Mouse (Mus musculus): Measurements from ENCODE around the gene Phgdh. TPM values are rescaled to one million over a fixed set of nuclear protein-coding genes. Genes with fewer than 3 reads are reported as not detected.
"Not testable (repeated sequence)": the region's sequence is repeated elsewhere in the genome, so short reads cannot be mapped to it uniquely, and the experiment has no call there.

Gene Phgdh
- polyA plus RNA-seq (2012; rRNA removed) = 114 and 121 TPM in 2 replicates
- 207 and 218 TPM in 2 replicates for polyA plus RNA-seq (2014; fragmentation: Nextera tagmentation; extraction: Ambion mirVana)

DNA sequence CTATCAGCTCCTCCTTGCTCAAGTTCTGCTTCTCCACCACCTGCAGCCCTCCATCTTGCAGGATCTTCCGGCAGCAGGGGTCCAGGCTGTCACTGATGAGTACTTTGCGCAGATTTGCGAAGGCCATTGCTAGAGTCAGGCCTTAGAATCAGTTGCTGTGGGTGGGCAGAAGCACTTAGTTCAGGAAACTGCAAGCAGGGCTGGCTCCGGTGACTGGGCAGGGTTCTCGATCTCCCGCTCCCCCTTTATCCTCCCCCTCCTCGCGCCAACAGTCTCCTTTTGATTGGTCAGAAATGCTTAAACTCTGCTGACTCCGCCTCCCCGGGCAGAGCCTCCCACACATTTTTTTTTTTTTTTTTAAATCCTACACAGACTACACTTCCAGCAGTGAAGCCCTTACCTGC lies at the start of gene Phgdh:
Gene Phgdh, minus strand, starts transcription at position 285 of the 404 bp plus-strand sequence.
- H3K27ac ChIP-seq; H3K27me3 ChIP-seq (ENCODE audit: control insufficient read depth, insufficient read depth, low read length); H3K9me3 ChIP-seq (ENCODE audit: control insufficient read depth, low read length); H3K36me3 ChIP-seq (replicated peaks; ENCODE audit: control insufficient read depth, insufficient read depth, low read depth): not testable (repeated sequence)
- peak; percentile 62 for ATAC-seq (ENCODE audit: insufficient read depth)
- peak within 1 kb of the TSS; percentile 86 for H3K4me2 ChIP-seq (ENCODE audit: low read depth)
- H3K9ac ChIP-seq (replicated peaks) = peak within 1 kb of the TSS; percentile 69
- WGBS (ENCODE audit: insufficient replicate concordance) = 0% methylated on average over 10 of the region's 10 CpGs
- DNase-seq (ENCODE audit: low read depth in 3 of 3, low spot score in 3 of 3) = peak; percentile 52 to 55 (median 55)
- H3K4me3 ChIP-seq (ENCODE audit: insufficient read depth in 1 of 2, low read depth in 2 of 2, low read length in 2 of 2) = peak within 1 kb of the TSS; percentile 69 to 73
- peaks cover 5 to 34% of the 10 kb centered on the region in 2 experiments for H3K4me1 ChIP-seq (replicated peaks; ENCODE audit: control insufficient read depth in 2 of 2, insufficient read depth in 2 of 2, low read length in 1 of 2)

DNA sequence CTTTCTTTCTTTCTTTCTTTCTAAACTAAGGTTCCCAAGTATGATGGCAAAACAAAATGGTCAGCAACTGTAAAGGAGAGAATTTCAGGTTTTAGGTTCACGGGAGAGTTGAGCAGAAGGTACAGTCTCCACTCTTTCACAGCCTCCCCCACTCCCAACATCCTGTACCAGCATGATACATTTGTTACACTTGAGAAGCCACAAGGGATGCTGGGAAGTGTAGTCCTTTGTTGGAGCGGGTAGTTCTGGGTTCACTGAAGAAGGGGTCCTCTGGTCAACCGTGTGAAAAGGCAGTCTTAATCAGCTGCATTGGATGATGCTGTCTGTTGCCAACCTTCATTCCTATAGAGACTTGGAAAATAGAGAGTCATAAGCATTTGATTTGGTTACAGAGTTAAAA lies 49.5 kb upstream of the Phgdh start:
- Histone ChIP-seq H3K4me3 (ENCODE audit: insufficient read depth in 1 of 2, low read depth in 2 of 2, low read length in 2 of 2) (no peak overlapping the region), H3K4me2 (ENCODE audit: low read depth) (no peak overlapping the region), H3K27me3 (ENCODE audit: control insufficient read depth, insufficient read depth, low read length) (no peaks in the 10 kb centered on the region), H3K36me3 (replicated peaks; ENCODE audit: control insufficient read depth, insufficient read depth, low read depth) (no peaks in the 10 kb centered on the region), H3K9ac (replicated peaks) (no peak overlapping the region), H3K4me1 (replicated peaks; ENCODE audit: control insufficient read depth in 2 of 2, insufficient read depth in 2 of 2, low read length in 1 of 2) (no peaks in the 10 kb centered on the region; a peak in 1 of 4 replicates), H3K9me3 (ENCODE audit: control insufficient read depth, low read length) (no peaks in the 10 kb centered on the region), H3K27ac (no peak overlapping the region)
- WGBS (ENCODE audit: insufficient replicate concordance) = 53% methylated on average over 3 of the region's 3 CpGs
- no peak for DNase-seq (ENCODE audit: low read depth in 3 of 3, low spot score in 3 of 3)
- ATAC-seq (ENCODE audit: insufficient read depth) = no peak
- TF ChIP-seq CTCF (IDR thresholded peaks at IDR 0.05; ENCODE audit: low read depth) (no peak), EP300 (IDR thresholded peaks at IDR 0.05; ENCODE audit: low read depth) (no peak)

DNA sequence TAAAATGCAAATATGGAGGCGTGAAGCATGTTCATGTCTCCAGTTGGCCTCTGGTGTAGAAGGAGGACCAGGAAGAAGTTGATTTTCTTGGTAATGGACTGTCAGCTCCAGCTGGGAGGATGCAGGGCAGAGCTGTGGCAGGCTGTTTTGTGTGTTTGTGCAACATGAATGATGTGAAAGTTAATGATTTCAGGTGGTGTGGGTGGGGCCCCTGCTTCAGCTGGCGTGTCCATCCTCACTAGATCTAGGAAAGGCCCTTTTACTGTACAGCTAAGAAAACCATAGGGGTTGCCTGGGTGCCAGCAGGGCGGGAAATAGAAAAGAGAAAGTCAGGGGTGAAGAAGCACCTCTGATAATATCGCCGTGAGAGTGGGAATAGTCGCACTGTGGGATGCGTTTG lies 48.0 kb upstream of the Phgdh start:
- Histone ChIP-seq H3K4me3 (ENCODE audit: insufficient read depth in 1 of 2, low read depth in 2 of 2, low read length in 2 of 2) (no peak overlapping the region), H3K36me3 (replicated peaks; ENCODE audit: control insufficient read depth, insufficient read depth, low read depth) (no peaks in the 10 kb centered on the region), H3K27me3 (ENCODE audit: control insufficient read depth, insufficient read depth, low read length) (no peaks in the 10 kb centered on the region; the same call in 1 of the 2 replicates), H3K9ac (replicated peaks) (no peak overlapping the region), H3K27ac (no peak overlapping the region), H3K9me3 (ENCODE audit: control insufficient read depth, low read length) (no peaks in the 10 kb centered on the region), H3K4me1 (replicated peaks; ENCODE audit: control insufficient read depth in 2 of 2, insufficient read depth in 2 of 2, low read length in 1 of 2) (no peaks in the 10 kb centered on the region; a peak in 1 of 4 replicates), H3K4me2 (ENCODE audit: low read depth) (no peak overlapping the region)
- TF ChIP-seq CTCF (IDR thresholded peaks at IDR 0.05; ENCODE audit: low read depth) (no peak), EP300 (IDR thresholded peaks at IDR 0.05; ENCODE audit: low read depth) (no peak)
- 67% methylated on average over 7 of the region's 7 CpGs for WGBS (ENCODE audit: insufficient replicate concordance)
- no peak for DNase-seq (ENCODE audit: low read depth in 3 of 3, low spot score in 3 of 3)
- no peak for ATAC-seq (ENCODE audit: insufficient read depth)

DNA sequence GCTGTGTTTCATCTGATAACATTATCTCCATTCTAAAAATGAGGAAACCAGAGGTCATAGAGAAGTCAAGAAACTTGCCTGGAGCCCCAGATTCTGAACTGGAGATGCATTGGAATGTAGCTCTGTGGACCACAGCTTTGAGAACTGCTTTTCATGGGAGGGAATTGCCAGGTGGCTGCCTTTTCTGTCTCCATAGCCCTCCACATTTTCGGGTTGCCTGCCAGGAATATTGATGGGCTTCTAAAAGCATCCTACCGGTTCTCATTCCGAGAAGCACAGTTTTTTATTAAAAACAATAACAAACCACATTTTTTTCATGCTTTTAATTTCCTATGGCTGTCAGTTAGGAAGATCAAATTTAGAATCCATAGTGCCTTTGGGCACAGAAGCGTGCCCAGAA lies 47.3 kb upstream of the Phgdh start:
- Histone ChIP-seq H3K36me3 (replicated peaks; ENCODE audit: control insufficient read depth, insufficient read depth, low read depth) (no peaks in the 10 kb centered on the region), H3K27ac (no peak overlapping the region), H3K9ac (replicated peaks) (no peak overlapping the region), H3K4me3 (ENCODE audit: insufficient read depth in 1 of 2, low read depth in 2 of 2, low read length in 2 of 2) (no peak overlapping the region), H3K4me2 (ENCODE audit: low read depth) (no peak overlapping the region), H3K9me3 (ENCODE audit: control insufficient read depth, low read length) (no peaks in the 10 kb centered on the region), H3K4me1 (replicated peaks; ENCODE audit: control insufficient read depth in 2 of 2, insufficient read depth in 2 of 2, low read length in 1 of 2) (no peaks in the 10 kb centered on the region; a peak in 1 of 4 replicates), H3K27me3 (ENCODE audit: control insufficient read depth, insufficient read depth, low read length) (peaks cover 5% of the 10 kb centered on the region)
- TF ChIP-seq CTCF (IDR thresholded peaks at IDR 0.05; ENCODE audit: low read depth) = no peak
- TF ChIP-seq EP300 (IDR thresholded peaks at IDR 0.05; ENCODE audit: low read depth) = no peak
- 51% methylated on average over 4 of the region's 4 CpGs for WGBS (ENCODE audit: insufficient replicate concordance)
- ATAC-seq (ENCODE audit: insufficient read depth) (no peak), DNase-seq (ENCODE audit: low read depth in 3 of 3, low spot score in 3 of 3) (no peak)

DNA sequence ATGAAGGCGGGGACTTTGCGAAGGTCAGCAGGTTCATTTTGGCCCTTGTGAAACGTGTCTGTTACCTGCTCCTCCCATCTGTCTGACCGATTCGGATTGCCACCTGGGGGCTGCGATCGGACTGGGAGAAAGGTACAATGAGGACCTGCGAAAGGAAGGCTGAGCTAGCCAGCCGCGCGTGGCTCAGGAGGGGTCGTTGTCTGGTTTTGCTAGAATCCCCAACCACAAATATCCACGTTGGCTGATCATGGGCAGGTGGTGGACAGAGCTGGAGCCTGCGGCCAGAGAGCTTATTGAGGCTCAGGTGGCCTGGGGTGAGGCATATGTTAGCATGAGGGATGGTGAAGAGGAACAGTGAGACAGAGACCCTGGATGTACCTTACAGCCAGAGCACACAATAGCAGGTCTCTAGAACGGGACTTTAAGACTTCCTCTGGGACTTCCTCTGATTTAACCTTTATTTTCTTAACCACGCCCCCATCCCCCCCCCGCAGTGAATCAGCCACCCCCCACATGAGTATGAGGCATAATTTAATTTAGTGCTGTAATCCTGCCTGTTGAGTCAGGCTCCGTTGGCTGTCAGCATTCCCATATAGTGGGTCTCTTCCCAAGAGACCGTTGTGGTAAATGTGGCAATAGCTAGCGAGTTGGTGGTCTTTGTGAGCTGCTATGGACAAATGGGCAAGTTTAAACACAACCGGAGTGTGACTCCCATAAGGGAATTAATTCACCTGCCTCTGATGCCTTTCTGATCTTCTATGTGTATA lies 43.4 kb upstream of the Phgdh start:
- WGBS (ENCODE audit: insufficient replicate concordance) = 6% methylated on average over 21 of the region's 21 CpGs
- Histone ChIP-seq H3K4me2 (ENCODE audit: low read depth) (peak overlapping the region; percentile 52), H3K4me1 (replicated peaks; ENCODE audit: control insufficient read depth in 2 of 2, insufficient read depth in 2 of 2, low read length in 1 of 2) (peaks cover 0 to 6% of the 10 kb centered on the region in 2 experiments; a peak in 1 of 4 replicates), H3K9ac (replicated peaks) (no peak overlapping the region), H3K36me3 (replicated peaks; ENCODE audit: control insufficient read depth, insufficient read depth, low read depth) (no peaks in the 10 kb centered on the region), H3K27ac (no peak overlapping the region), H3K27me3 (ENCODE audit: control insufficient read depth, insufficient read depth, low read length) (peaks cover 17% of the 10 kb centered on the region), H3K9me3 (ENCODE audit: control insufficient read depth, low read length) (no peaks in the 10 kb centered on the region), H3K4me3 (ENCODE audit: insufficient read depth in 1 of 2, low read depth in 2 of 2, low read length in 2 of 2) (peak overlapping the region; percentile 58 to 62)
- no peak for ATAC-seq (ENCODE audit: insufficient read depth)
- DNase-seq (ENCODE audit: low read depth in 3 of 3, low spot score in 3 of 3) = no peak
- TF ChIP-seq EP300 (IDR thresholded peaks at IDR 0.05; ENCODE audit: low read depth) = no peak
- TF ChIP-seq CTCF (IDR thresholded peaks at IDR 0.05; ENCODE audit: low read depth) = no peak
